Mouse (Mus musculus): ENCODE results near the gene Cbr3. TPM values are rescaled to one million over a fixed set of nuclear protein-coding genes. Genes with fewer than 3 reads are reported as not detected.

The Cbr3 gene
- polyA plus RNA-seq, 2 experiments, result 8.1 to 11.7 TPM

GRCm38 (mm10) chr16:93728676-93729075 lies 45.7 kb downstream of the Cbr3 start:
- H3K9me3 ChIP-seq (ENCODE audit: control insufficient read depth, low read length), result no peaks in the 10 kb centered on the region
- H3K4me1 ChIP-seq (ENCODE audit: control insufficient read depth, insufficient read depth, low read length), result 0 out of 2 replicates have a peak, but pooled peaks cover 8% of the 10 kb centered on the region
- no peak for ATAC-seq (ENCODE audit: low FRiP score, low read depth)
- no peak for TF ChIP-seq POLR2A (IDR thresholded peaks at IDR 0.05; ENCODE audit: borderline replicate concordance, extremely low read depth, insufficient read depth, insufficient read length)
- H3K36me3 ChIP-seq (ENCODE audit: control insufficient read depth, insufficient read depth, low read length), result no peaks in the 10 kb centered on the region; the same call in 1 of the 2 replicates
- no peak overlapping the region for H3K9ac ChIP-seq (ENCODE audit: low read depth, low read length, severe bottlenecking)
- no peak overlapping the region for H3K27ac ChIP-seq (replicated peaks; ENCODE audit: low read depth, low read length)
- no peaks in the 10 kb centered on the region for H3K27me3 ChIP-seq (ENCODE audit: control insufficient read depth, insufficient read depth, low read length)
- no peak overlapping the region for H3K4me2 ChIP-seq (replicated peaks; ENCODE audit: low read depth, low read length, severe bottlenecking)
- WGBS, result 67% methylated on average over 9 of the region's 9 CpGs
- DNase-seq (ENCODE audit: low spot score), result no peak
- H3K4me3 ChIP-seq (replicated peaks; ENCODE audit: low read length), result no peak overlapping the region

GRCm38 (mm10) chr16:93729801-93730721 lies 47.0 kb downstream of the Cbr3 start:
- H3K27ac ChIP-seq (replicated peaks; ENCODE audit: low read depth, low read length), result no peak overlapping the region
- H3K27me3 ChIP-seq (ENCODE audit: control insufficient read depth, insufficient read depth, low read length), result no peaks in the 10 kb centered on the region
- H3K4me2 ChIP-seq (replicated peaks; ENCODE audit: low read depth, low read length, severe bottlenecking), result no peak overlapping the region
- H3K4me3 ChIP-seq (replicated peaks; ENCODE audit: low read length), result no peak overlapping the region
- WGBS, result 87% methylated on average over 21 of the region's 23 CpGs
- H3K4me1 ChIP-seq (ENCODE audit: control insufficient read depth, insufficient read depth, low read length), result 0 out of 2 replicates have a peak, but pooled peaks cover 8% of the 10 kb centered on the region
- no peak for ATAC-seq (ENCODE audit: low FRiP score, low read depth)
- no peak for TF ChIP-seq POLR2A (IDR thresholded peaks at IDR 0.05; ENCODE audit: borderline replicate concordance, extremely low read depth, insufficient read depth, insufficient read length)
- no peaks in the 10 kb centered on the region; the same call in 1 of the 2 replicates for H3K36me3 ChIP-seq (ENCODE audit: control insufficient read depth, insufficient read depth, low read length)
- H3K9ac ChIP-seq (ENCODE audit: low read depth, low read length, severe bottlenecking), result no peak overlapping the region
- H3K9me3 ChIP-seq (ENCODE audit: control insufficient read depth, low read length), result no peaks in the 10 kb centered on the region
- no peak for DNase-seq (ENCODE audit: low spot score)

GRCm38 (mm10) chr16:93731310-93731709 lies 48.3 kb downstream of the Cbr3 start:
- Histone ChIP-seq H3K4me3 (replicated peaks; ENCODE audit: low read length) (no peak overlapping the region), H3K4me2 (replicated peaks; ENCODE audit: low read depth, low read length, severe bottlenecking) (no peak overlapping the region), H3K9ac (ENCODE audit: low read depth, low read length, severe bottlenecking) (no peak overlapping the region), H3K27me3 (ENCODE audit: control insufficient read depth, insufficient read depth, low read length) (no peaks in the 10 kb centered on the region), H3K36me3 (ENCODE audit: control insufficient read depth, insufficient read depth, low read length) (no peaks in the 10 kb centered on the region; the same call in none of the 2 replicates), H3K4me1 (ENCODE audit: control insufficient read depth, insufficient read depth, low read length) (0 out of 2 replicates have a peak, but pooled peaks cover 8% of the 10 kb centered on the region), H3K9me3 (ENCODE audit: control insufficient read depth, low read length) (no peaks in the 10 kb centered on the region), H3K27ac (replicated peaks; ENCODE audit: low read depth, low read length) (no peak overlapping the region)
- WGBS, result 80% methylated on average over 8 of the region's 8 CpGs
- DNase-seq (ENCODE audit: low spot score) (no peak), ATAC-seq (ENCODE audit: low FRiP score, low read depth) (no peak)
- no peak for TF ChIP-seq POLR2A (IDR thresholded peaks at IDR 0.05; ENCODE audit: borderline replicate concordance, extremely low read depth, insufficient read depth, insufficient read length)

GRCm38 (mm10) chr16:93732875-93733569 lies 50.0 kb downstream of the Cbr3 start:
- H3K9ac ChIP-seq (ENCODE audit: low read depth, low read length, severe bottlenecking), result no peak overlapping the region
- no peak overlapping the region for H3K4me3 ChIP-seq (replicated peaks; ENCODE audit: low read length)
- ATAC-seq (ENCODE audit: low FRiP score, low read depth) (peak; percentile 37), DNase-seq (ENCODE audit: low spot score) (peak; percentile 29)
- H3K4me1 ChIP-seq (ENCODE audit: control insufficient read depth, insufficient read depth, low read length), result 0 out of 2 replicates have a peak, but pooled peaks cover 8% of the 10 kb centered on the region
- H3K27ac ChIP-seq (replicated peaks; ENCODE audit: low read depth, low read length), result no peak overlapping the region
- no peaks in the 10 kb centered on the region for H3K9me3 ChIP-seq (ENCODE audit: control insufficient read depth, low read length)
- 71% methylated on average over 18 of the region's 18 CpGs for WGBS
- H3K27me3 ChIP-seq (ENCODE audit: control insufficient read depth, insufficient read depth, low read length), result no peaks in the 10 kb centered on the region
- no peak for TF ChIP-seq POLR2A (IDR thresholded peaks at IDR 0.05; ENCODE audit: borderline replicate concordance, extremely low read depth, insufficient read depth, insufficient read length)
- H3K4me2 ChIP-seq (replicated peaks; ENCODE audit: low read depth, low read length, severe bottlenecking), result no peak overlapping the region
- H3K36me3 ChIP-seq (ENCODE audit: control insufficient read depth, insufficient read depth, low read length), result no peaks in the 10 kb centered on the region; the same call in none of the 2 replicates

- no peak overlapping the region for H3K4me3 ChIP-seq (replicated peaks; ENCODE audit: low read length)
- no peak for DNase-seq (ENCODE audit: low spot score)
- H3K9me3 ChIP-seq (ENCODE audit: control insufficient read depth, low read length), result no peaks in the 10 kb centered on the region
- WGBS, result 91% methylated on average over 11 of the region's 11 CpGs
- no peak for ATAC-seq (ENCODE audit: low FRiP score, low read depth)
- H3K27me3 ChIP-seq (ENCODE audit: control insufficient read depth, insufficient read depth, low read length), result no peaks in the 10 kb centered on the region
- no peak for TF ChIP-seq POLR2A (IDR thresholded peaks at IDR 0.05; ENCODE audit: borderline replicate concordance, extremely low read depth, insufficient read depth, insufficient read length)
- no peaks in the 10 kb centered on the region for H3K4me1 ChIP-seq (ENCODE audit: control insufficient read depth, insufficient read depth, low read length)
- H3K36me3 ChIP-seq (ENCODE audit: control insufficient read depth, insufficient read depth, low read length), result peaks cover 13% of the 10 kb centered on the region; the same call in 1 of the 2 replicates
- no peak overlapping the region for H3K4me2 ChIP-seq (replicated peaks; ENCODE audit: low read depth, low read length, severe bottlenecking)
- no peak overlapping the region for H3K9ac ChIP-seq (ENCODE audit: low read depth, low read length, severe bottlenecking)
- H3K27ac ChIP-seq (replicated peaks; ENCODE audit: low read depth, low read length), result no peak overlapping the region
Observed at GRCm38 (mm10) chr16:93739251-93739650, 56.2 kb downstream of the Cbr3 start.

Other genes starting within 250 kb of the Cbr3 start
- gene Setd4, start 79.2 kb upstream of the Cbr3 start, polyA plus RNA-seq (2012; rRNA removed), result 17.1 and 19.9 TPM in 2 replicates
- 11.7 and 12.9 TPM in 2 replicates for gene Setd4, start 79.2 kb upstream of the Cbr3 start, polyA plus RNA-seq (2014; fragmentation: Nextera tagmentation; extraction: Ambion mirVana)
- 121 and 124 TPM in 2 replicates for gene Cbr1, start 77.4 kb upstream of the Cbr3 start, polyA plus RNA-seq (2012; rRNA removed)
- gene Cbr1, start 77.4 kb upstream of the Cbr3 start, polyA plus RNA-seq (2014; fragmentation: Nextera tagmentation; extraction: Ambion mirVana), result 82.9 and 94.5 TPM in 2 replicates
- gene Gm5678, start 55.1 kb upstream of the Cbr3 start, polyA plus RNA-seq (2012; rRNA removed), result not detected in 2 replicates
- gene Gm5678, start 55.1 kb upstream of the Cbr3 start, polyA plus RNA-seq (2014; fragmentation: Nextera tagmentation; extraction: Ambion mirVana), result not detected in 2 replicates
- 18.9 and 21.3 TPM in 2 replicates for gene Dop1b, start 28.7 kb downstream of the Cbr3 start, polyA plus RNA-seq (2012; rRNA removed)
- gene Dop1b, start 28.7 kb downstream of the Cbr3 start, polyA plus RNA-seq (2014; fragmentation: Nextera tagmentation; extraction: Ambion mirVana), result 13.0 and 13.8 TPM in 2 replicates
- 26.4 and 32.5 TPM in 2 replicates for gene Morc3, start 148.9 kb downstream of the Cbr3 start, polyA plus RNA-seq (2012; rRNA removed)
- gene Morc3, start 148.9 kb downstream of the Cbr3 start, polyA plus RNA-seq (2014; fragmentation: Nextera tagmentation; extraction: Ambion mirVana), result 29.3 and 32.0 TPM in 2 replicates
- 43.2 and 44.4 TPM in 2 replicates for gene Chaf1b, start 200.7 kb downstream of the Cbr3 start, polyA plus RNA-seq (2012; rRNA removed)
- gene Chaf1b, start 200.7 kb downstream of the Cbr3 start, polyA plus RNA-seq (2014; fragmentation: Nextera tagmentation; extraction: Ambion mirVana), result 66.3 and 73.9 TPM in 2 replicates